Mouse (Mus musculus) stomach, embryonic 15.5 days (tissue): ENCODE results near the gene Ctse. TPM values are rescaled to one million over a fixed set of nuclear protein-coding genes. Genes with fewer than 3 reads are reported as not detected.
"Not testable (repeated sequence)": the region's sequence is repeated elsewhere in the genome, so short reads cannot be mapped to it uniquely, and the experiment has no call there.

Experiments
- ATAC-seq: fragments of 200-750 bp; cut with Nextera tagmentation; 2 replicates; pipeline ENCODE4 v1.8.0; 2017; ENCODE audit warnings: low read depth, moderate number of reproducible peaks, moderate TSS enrichment; ENCODE audit not compliant: insufficient read depth, low FRiP score
- H3K27ac ChIP-seq: fragments of 300-500 bp; sonication (generic); 2 replicates; pipeline ENCODE4 v1.5.1; 2015; ENCODE audit warnings: mild to moderate bottlenecking, inconsistent platforms
- H3K27me3 ChIP-seq: fragments of 300-500 bp; sonication (generic); replicated peaks from 2 replicates; pipeline ENCODE4 v1.6.1; 2015; ENCODE audit warnings: inconsistent platforms
- H3K36me3 ChIP-seq: fragments of 300-500 bp; sonication (generic); 2 replicates; pipeline ENCODE4 v1.6.1; 2015; ENCODE audit warnings: inconsistent platforms
- H3K4me1 ChIP-seq: fragments of 300-500 bp; sonication (generic); 2 replicates; pipeline ENCODE4 v1.6.1; 2015; ENCODE audit warnings: inconsistent platforms
- H3K4me2 ChIP-seq: fragments of 300-500 bp; sonication (generic); 2 replicates; pipeline ENCODE4 v1.6.1; 2015; ENCODE audit warnings: mild to moderate bottlenecking, inconsistent platforms
- H3K4me3 ChIP-seq: fragments of 300-500 bp; sonication (generic); replicated peaks from 2 replicates; pipeline ENCODE4 v1.5.1; 2015; ENCODE audit warnings: inconsistent platforms
- H3K9ac ChIP-seq: fragments of 300-500 bp; sonication (generic); 2 replicates; pipeline ENCODE4 v1.6.1; 2015; ENCODE audit warnings: inconsistent platforms
- H3K9me3 ChIP-seq: fragments of 300-500 bp; sonication (generic); 2 replicates; pipeline ENCODE4 v1.6.1; 2016; ENCODE audit warnings: inconsistent platforms
- WGBS: fragments of 180-500 bp; shearing (Covaris S2); methylation state at CpG from one replicate; pipeline ENCODE4 v1.1.7; 2015; 5-methylcytosine and 5-hydroxymethylcytosine counted together
- polyA plus RNA-seq: library from polyadenylated mRNA; unstranded; fragments of >200 nt; fragmentation: Nextera tagmentation; extraction: Ambion mirVana; gene quantifications from 2 replicates; pipeline ENCODE4 v1.2.1, GENCODE M21; 2015

The Ctse gene
- polyA plus RNA-seq, 1 experiment from 2014 or later, result 66.8 TPM

DNA sequence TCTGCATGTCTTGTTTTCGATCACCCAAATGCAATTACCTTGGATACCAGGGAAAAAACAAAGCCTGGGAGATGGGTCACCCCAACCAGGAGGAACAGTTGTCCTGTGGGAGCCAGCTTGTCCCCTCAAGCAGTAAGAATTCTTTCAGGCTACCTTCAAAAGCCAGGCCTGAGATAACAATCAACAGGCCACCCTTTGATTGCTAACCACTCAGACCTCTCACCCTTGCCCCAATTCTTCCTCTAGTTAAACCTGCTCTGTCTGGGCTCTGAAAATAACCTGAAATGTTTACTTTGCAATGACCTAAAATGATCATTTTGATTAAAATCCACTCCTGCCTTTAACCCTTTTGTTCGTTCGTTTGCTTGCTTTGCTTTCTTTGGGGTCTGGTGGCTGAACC, 14.5 kb upstream of the Ctse start:
- Histone ChIP-seq H3K27me3 (no peaks in the 10 kb centered on the region), H3K4me3 (no peak overlapping the region), H3K27ac (no peak overlapping the region), H3K4me2 (no peak overlapping the region), H3K9me3 (no peaks in the 10 kb centered on the region), H3K36me3 (no peaks in the 10 kb centered on the region), H3K9ac (no peak overlapping the region), H3K4me1 (no peaks in the 10 kb centered on the region)
- WGBS, result 71% methylated on average over 3 of the region's 3 CpGs
- no peak for ATAC-seq

DNA sequence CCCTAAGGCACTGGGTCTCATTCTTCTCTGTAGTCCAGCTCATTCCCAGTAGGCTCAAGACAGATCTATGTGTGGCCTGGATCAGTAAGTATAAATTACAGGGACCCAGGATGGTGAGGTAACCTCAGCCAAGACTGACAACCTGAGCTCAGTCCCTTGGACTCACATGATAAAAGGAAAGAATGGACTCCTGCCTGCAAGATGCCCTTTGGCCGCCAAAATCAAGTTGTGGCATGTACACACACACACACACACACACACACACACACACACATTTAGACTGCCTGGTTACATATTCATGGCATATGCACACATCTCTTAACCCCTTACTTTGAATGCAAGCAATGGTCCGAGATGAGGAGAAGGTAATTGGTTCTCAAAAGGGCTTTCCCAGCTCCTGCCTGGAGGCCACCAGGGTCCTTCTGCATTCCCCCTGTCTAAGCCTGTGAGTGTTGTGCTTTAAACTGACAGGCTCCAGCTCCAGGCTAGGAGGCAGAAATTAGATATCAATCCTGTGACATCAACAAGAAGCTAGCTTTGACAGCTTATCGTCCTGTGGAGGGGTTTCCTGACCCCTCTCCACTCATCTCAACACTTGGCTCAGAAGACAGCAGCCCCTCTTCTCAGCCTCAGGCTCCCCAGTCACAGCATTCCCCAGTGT, 13.8 kb upstream of the Ctse start:
- no peak for ATAC-seq
- no peaks in the 10 kb centered on the region for H3K36me3 ChIP-seq
- H3K27ac ChIP-seq, result no peak overlapping the region
- WGBS, result 50% methylated on average over 3 of the region's 3 CpGs
- no peak overlapping the region for H3K4me2 ChIP-seq
- no peak overlapping the region for H3K9ac ChIP-seq
- no peak overlapping the region for H3K4me3 ChIP-seq
- no peaks in the 10 kb centered on the region for H3K4me1 ChIP-seq
- no peaks in the 10 kb centered on the region for H3K27me3 ChIP-seq
- H3K9me3 ChIP-seq, result no peaks in the 10 kb centered on the region

DNA sequence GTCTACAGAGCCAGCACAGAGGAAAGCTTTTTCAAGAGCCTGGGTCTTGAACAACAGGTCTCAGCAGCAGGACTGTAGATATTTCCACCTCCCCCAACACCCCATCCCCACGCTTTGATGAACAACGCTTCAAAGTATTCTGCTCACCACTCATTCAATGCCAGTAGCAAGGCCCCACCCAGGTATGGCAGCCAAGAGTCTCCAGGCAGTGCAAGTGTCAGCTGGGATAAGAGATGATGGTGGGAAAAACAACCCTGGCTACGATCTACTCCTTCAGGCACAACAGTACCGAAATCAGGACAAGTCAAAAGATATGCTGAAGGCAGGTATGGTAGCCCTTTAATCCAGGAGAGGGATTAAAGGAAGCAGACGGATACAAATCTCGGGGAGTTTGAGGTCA, 11.9 kb upstream of the Ctse start:
- H3K27me3 ChIP-seq, result no peaks in the 10 kb centered on the region
- no peaks in the 10 kb centered on the region for H3K36me3 ChIP-seq
- no peaks in the 10 kb centered on the region for H3K4me1 ChIP-seq
- 82% methylated on average over 6 of the region's 6 CpGs for WGBS
- H3K4me2 ChIP-seq, result no peak overlapping the region
- H3K27ac ChIP-seq, result no peak overlapping the region
- no peaks in the 10 kb centered on the region for H3K9me3 ChIP-seq
- no peak for ATAC-seq
- H3K9ac ChIP-seq, result no peak overlapping the region
- H3K4me3 ChIP-seq, result no peak overlapping the region

GRCm38 (mm10) chr1:131632216-131632615, 5.9 kb upstream of the Ctse start:
- WGBS, result 52% methylated on average over 6 of the region's 6 CpGs
- H3K4me1 ChIP-seq, H3K4me3 ChIP-seq, H3K9me3 ChIP-seq, ATAC-seq, H3K27ac ChIP-seq, H3K9ac ChIP-seq, H3K4me2 ChIP-seq, H3K36me3 ChIP-seq, H3K27me3 ChIP-seq: not testable (repeated sequence)

GRCm38 (mm10) chr1:131634495-131634894, 3.6 kb upstream of the Ctse start:
- no peaks in the 10 kb centered on the region for H3K4me1 ChIP-seq
- H3K36me3 ChIP-seq, result no peaks in the 10 kb centered on the region
- no peak overlapping the region for H3K27ac ChIP-seq
- H3K4me3 ChIP-seq, result no peak overlapping the region
- H3K9ac ChIP-seq, result no peak overlapping the region
- H3K27me3 ChIP-seq, result no peaks in the 10 kb centered on the region
- no peaks in the 10 kb centered on the region for H3K9me3 ChIP-seq
- no peak for ATAC-seq
- no peak overlapping the region for H3K4me2 ChIP-seq

GRCm38 (mm10) chr1:131638541-131639421, 675 bp downstream of the Ctse start:
- H3K9me3 ChIP-seq, result no peaks in the 10 kb centered on the region
- no peak overlapping the region for H3K9ac ChIP-seq
- no peaks in the 10 kb centered on the region for H3K27me3 ChIP-seq
- no peaks in the 10 kb centered on the region for H3K4me1 ChIP-seq
- no peak overlapping the region for H3K4me2 ChIP-seq
- H3K27ac ChIP-seq, result no peak overlapping the region
- no peak overlapping the region for H3K4me3 ChIP-seq
- no peaks in the 10 kb centered on the region for H3K36me3 ChIP-seq
- WGBS, result 66% methylated on average over 9 of the region's 9 CpGs
- ATAC-seq, result no peak

- Histone ChIP-seq H3K4me3 (no peak overlapping the region), H3K36me3 (no peaks in the 10 kb centered on the region), H3K9ac (no peak overlapping the region), H3K4me1 (no peaks in the 10 kb centered on the region), H3K27ac (no peak overlapping the region), H3K4me2 (no peak overlapping the region), H3K27me3 (no peaks in the 10 kb centered on the region), H3K9me3 (no peaks in the 10 kb centered on the region)
- no peak for ATAC-seq
- WGBS, result 67% methylated on average over 4 of the region's 4 CpGs
Observed at GRCm38 (mm10) chr1:131640062-131640461, 2.0 kb downstream of the Ctse start.

- H3K4me1 ChIP-seq, result no peaks in the 10 kb centered on the region
- no peak overlapping the region for H3K27ac ChIP-seq
- H3K36me3 ChIP-seq, result no peaks in the 10 kb centered on the region
- no peak overlapping the region for H3K4me3 ChIP-seq
- ATAC-seq, result no peak
- H3K9ac ChIP-seq, result no peak overlapping the region
- 90% methylated on average over 13 of the region's 13 CpGs for WGBS
- no peaks in the 10 kb centered on the region for H3K27me3 ChIP-seq
- H3K4me2 ChIP-seq, result no peak overlapping the region
- H3K9me3 ChIP-seq, result no peaks in the 10 kb centered on the region
Observed at GRCm38 (mm10) chr1:131641565-131641964, 3.5 kb downstream of the Ctse start.

GRCm38 (mm10) chr1:131642251-131642650, 4.1 kb downstream of the Ctse start:
- ATAC-seq, result no peak
- no peaks in the 10 kb centered on the region for H3K4me1 ChIP-seq
- H3K4me3 ChIP-seq, result no peak overlapping the region
- no peaks in the 10 kb centered on the region for H3K36me3 ChIP-seq
- no peak overlapping the region for H3K4me2 ChIP-seq
- no peak overlapping the region for H3K27ac ChIP-seq
- 96% methylated on average over 2 of the region's 2 CpGs for WGBS
- H3K27me3 ChIP-seq, result no peaks in the 10 kb centered on the region
- H3K9me3 ChIP-seq, result no peaks in the 10 kb centered on the region
- H3K9ac ChIP-seq, result no peak overlapping the region

- no peak overlapping the region for H3K4me2 ChIP-seq
- H3K36me3 ChIP-seq, result no peaks in the 10 kb centered on the region
- H3K4me3 ChIP-seq, result no peak overlapping the region
- H3K9ac ChIP-seq, result no peak overlapping the region
- H3K9me3 ChIP-seq, result no peaks in the 10 kb centered on the region
- H3K4me1 ChIP-seq, result no peaks in the 10 kb centered on the region
- ATAC-seq, result no peak
- no peak overlapping the region for H3K27ac ChIP-seq
- H3K27me3 ChIP-seq, result no peaks in the 10 kb centered on the region
- WGBS, result 75% methylated on average over 12 of the region's 12 CpGs
Observed at GRCm38 (mm10) chr1:131652670-131653443, 14.8 kb downstream of the Ctse start.

DNA sequence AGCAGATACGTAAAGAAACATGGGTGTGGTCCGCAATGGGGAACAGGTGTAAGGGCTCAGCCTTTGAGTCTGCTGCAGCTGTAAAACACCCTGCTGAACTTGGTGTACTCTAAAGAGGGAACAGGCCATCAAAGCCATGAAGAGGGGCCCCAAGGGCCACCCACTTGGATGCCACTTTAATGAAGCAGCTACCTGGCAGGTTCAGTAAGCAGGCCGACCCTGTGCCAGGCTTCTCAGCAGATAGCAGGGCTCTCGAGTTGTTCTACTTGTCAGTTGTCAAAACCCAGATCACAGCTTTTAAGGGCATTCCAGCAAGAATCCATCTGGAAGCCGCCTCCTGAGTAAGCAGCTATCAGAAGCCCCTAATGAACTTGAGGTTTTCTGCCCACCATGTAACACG, 17.5 kb downstream of the Ctse start:
- H3K4me3 ChIP-seq, result no peak overlapping the region
- no peaks in the 10 kb centered on the region for H3K4me1 ChIP-seq
- no peak for ATAC-seq
- H3K27me3 ChIP-seq, result no peaks in the 10 kb centered on the region
- no peak overlapping the region for H3K27ac ChIP-seq
- H3K4me2 ChIP-seq, result no peak overlapping the region
- H3K9me3 ChIP-seq, result no peaks in the 10 kb centered on the region
- no peaks in the 10 kb centered on the region for H3K36me3 ChIP-seq
- 64% methylated on average over 6 of the region's 6 CpGs for WGBS
- H3K9ac ChIP-seq, result no peak overlapping the region

GRCm38 (mm10) chr1:131657945-131658354, 19.8 kb downstream of the Ctse start:
- 0% methylated on average over 11 of the region's 11 CpGs for WGBS

More at GRCm38 (mm10) chr1:131657945-131658354, 19.8 kb downstream of the Ctse start:
- Histone ChIP-seq H3K9me3 (no peaks in the 10 kb centered on the region), H3K27ac (no peak overlapping the region), H3K36me3 (no peaks in the 10 kb centered on the region), H3K9ac (no peak overlapping the region), H3K4me2 (peak overlapping the region; percentile 50), H3K4me1 (no peaks in the 10 kb centered on the region), H3K27me3 (no peaks in the 10 kb centered on the region), H3K4me3 (peak overlapping the region; percentile 12; the same call in 1 of the 2 replicates)
- ATAC-seq, result peak; percentile 79
